Mouse (Mus musculus): ENCODE measurements around the gene Dlk2. TPM values are rescaled to one million over a fixed set of nuclear protein-coding genes. Genes with fewer than 3 reads are reported as not detected.

Gene Dlk2
- total and polyA plus RNA-seq, 2 experiments from 2014 or later: 22.9 to 66.8 TPM

DNA sequence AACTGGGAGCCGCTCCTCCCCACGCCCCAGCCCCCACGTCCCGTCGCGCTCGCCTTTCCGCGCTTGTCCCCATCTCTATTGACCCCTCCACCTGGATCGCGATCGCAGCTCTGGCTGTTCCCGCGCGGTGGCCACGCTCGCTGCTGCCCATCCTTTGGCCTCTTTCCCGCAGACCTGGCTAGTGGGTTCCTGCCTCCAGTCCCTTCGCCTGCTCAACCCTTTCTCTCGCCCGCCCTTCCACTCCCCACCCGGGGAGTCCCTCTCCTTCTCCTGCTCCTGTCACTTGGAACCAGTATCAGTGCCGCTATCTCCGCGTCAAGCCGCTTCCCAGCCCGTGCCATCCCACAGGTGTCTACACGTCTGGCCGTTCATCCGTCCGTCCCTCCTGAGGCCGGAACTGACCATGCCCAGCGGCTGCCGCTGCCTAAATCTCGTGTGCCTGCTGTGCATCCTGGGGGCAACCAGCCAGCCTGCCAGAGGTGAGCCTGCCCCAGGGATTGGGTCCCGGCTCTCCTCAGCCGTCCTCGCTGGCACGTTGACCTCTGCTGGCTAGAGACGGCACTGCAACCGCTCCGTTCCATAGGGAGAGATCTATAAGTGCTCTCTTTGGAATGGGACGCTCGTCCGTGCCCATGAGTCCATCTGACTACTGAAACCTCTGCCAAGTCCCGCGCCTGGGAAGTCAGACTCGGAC, 1.1 kb downstream of the Dlk2 start:
- Histone ChIP-seq H3K4me1 (ENCODE audit: insufficient read depth, low read length) (no peaks in the 10 kb centered on the region), H3K4me2 (ENCODE audit: low read depth, low read length, poor library complexity, severe bottlenecking) (peak overlapping the region; percentile 82), H3K36me3 (ENCODE audit: insufficient read depth, low read length) (peaks cover 19% of the 10 kb centered on the region), H3K27me3 (ENCODE audit: insufficient read depth, low read length) (peaks cover 11% of the 10 kb centered on the region), H3K9me3 (ENCODE audit: low read length) (no peaks in the 10 kb centered on the region), H3K4me3 (ENCODE audit: low read depth, low read length) (peak overlapping the region; percentile 79), H3K9ac (replicated peaks; ENCODE audit: low read length, poor library complexity, severe bottlenecking) (peak overlapping the region; percentile 90), H3K27ac (ENCODE audit: low read depth, low read length) (peak overlapping the region; percentile 87)
- under 1% methylated on average over 39 of the region's 48 CpGs for WGBS
- peak; percentile 89 for TF ChIP-seq CTCF (IDR thresholded peaks at IDR 0.05)
- DNase-seq (ENCODE audit: low spot score) (peak; percentile 85), ATAC-seq (ENCODE audit: low FRiP score) (peak; percentile 72)

DNA sequence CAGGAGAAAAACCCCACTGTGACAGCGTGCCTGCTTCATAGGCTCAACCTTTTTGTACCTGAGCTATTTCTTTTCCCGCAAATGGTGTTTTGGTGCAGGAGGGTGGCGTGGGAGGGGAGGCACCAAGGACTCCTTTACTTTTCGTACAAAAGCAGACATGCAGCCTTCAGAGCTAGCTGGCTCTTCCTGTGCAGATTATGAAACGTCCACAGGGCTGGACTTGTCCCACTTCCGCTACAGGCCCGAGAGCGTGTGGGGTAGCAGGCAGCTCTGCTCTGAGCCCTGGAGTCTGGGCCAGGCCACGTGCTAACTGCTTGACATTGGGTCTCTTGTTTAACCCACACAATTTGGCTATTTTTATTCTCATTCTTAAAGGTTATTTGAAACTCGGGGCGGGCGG, 4.7 kb downstream of the Dlk2 start:
- Histone ChIP-seq H3K4me1 (ENCODE audit: insufficient read depth, low read length) (no peaks in the 10 kb centered on the region), H3K27me3 (ENCODE audit: insufficient read depth, low read length) (no peaks in the 10 kb centered on the region), H3K4me3 (ENCODE audit: low read depth, low read length) (no peak overlapping the region), H3K36me3 (ENCODE audit: insufficient read depth, low read length) (peaks cover 40% of the 10 kb centered on the region), H3K27ac (ENCODE audit: low read depth, low read length) (no peak overlapping the region), H3K9me3 (ENCODE audit: low read length) (no peaks in the 10 kb centered on the region), H3K4me2 (ENCODE audit: low read depth, low read length, poor library complexity, severe bottlenecking) (no peak overlapping the region), H3K9ac (replicated peaks; ENCODE audit: low read length, poor library complexity, severe bottlenecking) (no peak overlapping the region)
- TF ChIP-seq CTCF (IDR thresholded peaks at IDR 0.05): no peak
- no peak for DNase-seq (ENCODE audit: low spot score)
- no peak for ATAC-seq (ENCODE audit: low FRiP score)
- WGBS: 78% methylated on average over 12 of the region's 12 CpGs

DNA sequence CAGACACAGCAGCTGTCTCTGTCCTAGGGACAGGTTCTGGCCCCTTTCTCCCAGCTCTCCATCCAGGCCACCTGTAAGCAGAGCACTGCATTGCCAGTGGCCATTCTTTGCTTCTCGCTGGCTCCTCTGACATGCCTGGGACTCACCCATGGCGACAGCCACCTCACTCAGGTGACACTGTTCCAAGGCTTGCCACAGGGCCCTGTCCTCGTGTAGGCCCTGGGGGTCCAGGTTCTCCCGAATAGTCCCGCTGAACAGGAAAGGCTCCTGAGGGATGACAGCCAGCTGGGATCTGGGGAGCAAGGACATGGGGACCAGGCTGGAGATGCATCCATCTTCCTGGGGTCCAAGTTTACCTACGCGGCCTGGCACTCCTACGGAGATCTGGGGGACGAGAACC, 7.0 kb downstream of the Dlk2 start:
- H3K27me3 ChIP-seq (ENCODE audit: insufficient read depth, low read length): no peaks in the 10 kb centered on the region
- TF ChIP-seq CTCF (IDR thresholded peaks at IDR 0.05): no peak
- 90% methylated on average over 9 of the region's 9 CpGs for WGBS

DNA sequence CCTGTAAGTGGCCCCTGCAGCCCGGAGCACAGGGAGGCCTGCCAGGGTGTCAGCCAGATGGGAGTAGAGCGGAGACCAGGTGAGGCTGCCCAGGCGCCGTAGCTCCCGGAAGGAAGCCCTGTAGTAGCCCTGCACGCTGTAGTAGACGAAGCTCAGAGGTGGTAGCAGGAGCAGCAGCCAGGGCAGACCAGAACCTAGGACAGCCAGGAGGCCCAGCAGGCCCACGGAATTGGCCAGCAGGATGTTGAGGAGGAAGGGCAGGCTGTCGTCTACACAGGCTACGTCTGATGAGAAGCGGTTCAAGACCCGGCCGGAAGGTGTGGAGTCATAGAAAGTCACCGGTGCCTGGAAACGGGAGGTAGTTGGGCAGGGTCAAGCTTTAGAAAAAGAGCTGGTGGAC, 9.7 kb downstream of the Dlk2 start:
- peaks cover 42% of the 10 kb centered on the region for H3K36me3 ChIP-seq (ENCODE audit: insufficient read depth, low read length)
- WGBS: 94% methylated on average over 15 of the region's 15 CpGs
- H3K4me2 ChIP-seq (ENCODE audit: low read depth, low read length, poor library complexity, severe bottlenecking): no peak overlapping the region
- no peak overlapping the region for H3K9ac ChIP-seq (replicated peaks; ENCODE audit: low read length, poor library complexity, severe bottlenecking)
- H3K4me1 ChIP-seq (ENCODE audit: insufficient read depth, low read length): no peaks in the 10 kb centered on the region
- no peaks in the 10 kb centered on the region for H3K27me3 ChIP-seq (ENCODE audit: insufficient read depth, low read length)
- H3K27ac ChIP-seq (ENCODE audit: low read depth, low read length): no peak overlapping the region
- no peak for TF ChIP-seq CTCF (IDR thresholded peaks at IDR 0.05)
- DNase-seq (ENCODE audit: low spot score) (no peak), ATAC-seq (ENCODE audit: low FRiP score) (no peak)
- no peak overlapping the region for H3K4me3 ChIP-seq (ENCODE audit: low read depth, low read length)
- no peaks in the 10 kb centered on the region for H3K9me3 ChIP-seq (ENCODE audit: low read length)

More for the DNA sequence above, 7.0 kb downstream of the Dlk2 start:
- H3K27ac ChIP-seq (ENCODE audit: low read depth, low read length): no peak overlapping the region
- no peak overlapping the region for H3K4me2 ChIP-seq (ENCODE audit: low read depth, low read length, poor library complexity, severe bottlenecking)
- no peaks in the 10 kb centered on the region for H3K9me3 ChIP-seq (ENCODE audit: low read length)
- H3K36me3 ChIP-seq (ENCODE audit: insufficient read depth, low read length): peaks cover 43% of the 10 kb centered on the region
- no peaks in the 10 kb centered on the region for H3K4me1 ChIP-seq (ENCODE audit: insufficient read depth, low read length)
- H3K9ac ChIP-seq (replicated peaks; ENCODE audit: low read length, poor library complexity, severe bottlenecking): no peak overlapping the region
- H3K4me3 ChIP-seq (ENCODE audit: low read depth, low read length): no peak overlapping the region
- no peak for DNase-seq (ENCODE audit: low spot score)
- no peak for ATAC-seq (ENCODE audit: low FRiP score)

DNA sequence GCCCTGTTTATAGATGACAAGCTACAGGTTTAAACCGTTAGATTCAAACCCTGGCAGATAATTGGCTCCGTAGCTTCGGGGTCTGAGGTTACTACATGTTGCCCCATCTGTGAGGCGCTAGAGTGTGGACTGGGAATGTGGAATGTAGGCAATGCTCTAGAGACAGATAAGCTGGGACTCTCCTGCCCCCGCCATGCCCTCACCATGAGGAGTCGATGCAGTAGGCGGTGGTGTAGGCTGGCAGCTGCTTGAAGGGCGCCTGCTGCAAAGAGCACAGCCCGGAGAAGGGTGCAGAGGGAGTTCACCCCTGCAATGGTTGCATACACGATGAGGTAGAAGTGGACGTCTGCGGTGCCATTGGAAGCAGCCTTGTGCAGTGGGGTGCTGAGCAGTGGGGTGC, 12.6 kb downstream of the Dlk2 start:
- peaks cover 23% of the 10 kb centered on the region for H3K36me3 ChIP-seq (ENCODE audit: insufficient read depth, low read length)
- no peak for ATAC-seq (ENCODE audit: low FRiP score)
- H3K27ac ChIP-seq (ENCODE audit: low read depth, low read length): 0 out of 2 replicates have a peak overlapping the region, but pooled peaks have one; percentile 3
- H3K9ac ChIP-seq (replicated peaks; ENCODE audit: low read length, poor library complexity, severe bottlenecking): no peak overlapping the region
- H3K4me1 ChIP-seq (ENCODE audit: insufficient read depth, low read length): no peaks in the 10 kb centered on the region
- H3K4me3 ChIP-seq (ENCODE audit: low read depth, low read length): no peak overlapping the region
- TF ChIP-seq CTCF (IDR thresholded peaks at IDR 0.05): no peak
- no peaks in the 10 kb centered on the region for H3K9me3 ChIP-seq (ENCODE audit: low read length)
- 0 out of 2 replicates have a peak overlapping the region, but pooled peaks have one; percentile 6 for H3K4me2 ChIP-seq (ENCODE audit: low read depth, low read length, poor library complexity, severe bottlenecking)
- H3K27me3 ChIP-seq (ENCODE audit: insufficient read depth, low read length): no peaks in the 10 kb centered on the region
- no peak for DNase-seq (ENCODE audit: low spot score)
- 84% methylated on average over 12 of the region's 12 CpGs for WGBS

DNA sequence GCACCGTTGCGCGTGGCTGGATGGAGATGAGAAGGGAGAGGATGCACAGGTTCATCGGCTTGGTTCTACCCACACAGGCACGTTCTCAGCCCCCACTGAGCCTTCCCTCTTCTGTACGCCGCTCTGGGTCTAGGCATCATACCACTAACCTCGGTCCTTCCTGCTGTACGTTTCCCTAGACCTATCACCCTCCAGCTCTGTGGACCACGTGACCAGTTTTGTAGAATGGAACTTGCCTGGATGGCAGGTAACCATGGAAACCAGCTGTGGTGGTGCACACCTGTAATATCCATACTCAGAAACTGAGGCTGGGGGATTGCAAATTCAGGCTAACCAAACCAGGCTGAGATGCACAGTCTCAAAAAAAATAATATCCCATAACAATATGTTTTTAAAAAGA, 13.3 kb downstream of the Dlk2 start:
- ATAC-seq (ENCODE audit: low FRiP score) (peak; percentile 63), DNase-seq (ENCODE audit: low spot score) (peak; percentile 19)
- Histone ChIP-seq H3K4me2 (ENCODE audit: low read depth, low read length, poor library complexity, severe bottlenecking) (no peak overlapping the region), H3K27me3 (ENCODE audit: insufficient read depth, low read length) (no peaks in the 10 kb centered on the region), H3K9ac (replicated peaks; ENCODE audit: low read length, poor library complexity, severe bottlenecking) (no peak overlapping the region), H3K4me3 (ENCODE audit: low read depth, low read length) (no peak overlapping the region), H3K4me1 (ENCODE audit: insufficient read depth, low read length) (no peaks in the 10 kb centered on the region), H3K27ac (ENCODE audit: low read depth, low read length) (0 out of 2 replicates have a peak overlapping the region, but pooled peaks have one; percentile 3), H3K9me3 (ENCODE audit: low read length) (no peaks in the 10 kb centered on the region), H3K36me3 (ENCODE audit: insufficient read depth, low read length) (peaks cover 17% of the 10 kb centered on the region)
- TF ChIP-seq CTCF (IDR thresholded peaks at IDR 0.05): no peak
- 87% methylated on average over 10 of the region's 10 CpGs for WGBS

All from midbrain, postnatal 0 days (tissue).